Mouse (Mus musculus) heart, embryonic 14.5 days (tissue): ENCODE results near the gene Chd1l. TPM values are rescaled to one million over a fixed set of nuclear protein-coding genes. Genes with fewer than 3 reads are reported as not detected.

ENCODE experiments used
- ATAC-seq: fragments of 200-750 bp; cut with Nextera tagmentation; 2 replicates; pipeline ENCODE4 v1.8.0; 2017; ENCODE audit warnings: low read depth, moderate TSS enrichment; ENCODE audit not compliant: insufficient number of reproducible peaks, insufficient read depth, low FRiP score
- H3K27ac ChIP-seq, 2 experiments: fragments of 200-500 bp in 1 of 2; fragments of 300-500 bp in 1 of 2; sonication (generic) in 1 of 2; replicated peaks in 1 of 2; 2 replicates each; pipeline ENCODE4 v1.5.1; 2012 to 2014; ENCODE audit warnings: low read depth in 2 of 2, low read length in 2 of 2, control low read depth in 1 of 2, mild to moderate bottlenecking in 1 of 2, mixed read lengths in 1 of 2; ENCODE audit not compliant: control insufficient read depth in 1 of 2, insufficient read depth in 1 of 2
- H3K27me3 ChIP-seq: fragments of 300-500 bp; sonication (generic); 2 replicates; pipeline ENCODE4 v1.6.1; 2014; ENCODE audit warnings: mild to moderate bottlenecking, low read length, control low read depth; ENCODE audit not compliant: control insufficient read depth, insufficient read depth
- H3K36me3 ChIP-seq: fragments of 300-500 bp; sonication (generic); 2 replicates; pipeline ENCODE4 v1.6.1; 2014; ENCODE audit warnings: mild to moderate bottlenecking, control low read depth, low read length, mixed read lengths; ENCODE audit not compliant: control insufficient read depth, insufficient read depth
- H3K4me1 ChIP-seq, 2 experiments: fragments of 200-500 bp in 1 of 2; fragments of 300-500 bp in 1 of 2; sonication (generic) in 1 of 2; 2 replicates each; pipeline ENCODE4 v1.6.1; 2012 to 2014; ENCODE audit warnings: low read length in 2 of 2, control low read depth in 1 of 2, mixed read lengths in 1 of 2; ENCODE audit not compliant: control insufficient read depth in 2 of 2, insufficient read depth in 2 of 2
- H3K4me2 ChIP-seq: fragments of 300-500 bp; sonication (generic); 2 replicates; pipeline ENCODE4 v1.6.1; 2014; ENCODE audit warnings: mild to moderate bottlenecking, low read length
- H3K4me3 ChIP-seq, 2 experiments: fragments of 200-500 bp in 1 of 2; fragments of 300-500 bp in 1 of 2; sonication (generic) in 1 of 2; 2 replicates each; pipeline ENCODE4 v1.5.1; 2012 to 2014; ENCODE audit warnings: low read length in 2 of 2, mild to moderate bottlenecking in 2 of 2, control low read depth in 1 of 2, low read depth in 1 of 2, moderate library complexity in 1 of 2; ENCODE audit not compliant: control insufficient read depth in 1 of 2, insufficient read depth in 1 of 2
- H3K9ac ChIP-seq: fragments of 300-500 bp; sonication (generic); 2 replicates; pipeline ENCODE4 v1.6.1; 2014; ENCODE audit warnings: mild to moderate bottlenecking, low read length
- H3K9me3 ChIP-seq: fragments of 300-500 bp; sonication (generic); 2 replicates; pipeline ENCODE4 v1.6.1; 2016; ENCODE audit warnings: low read length, control low read depth; ENCODE audit not compliant: control insufficient read depth
- WGBS: fragments of 180-500 bp; shearing (Covaris S2); extraction: QIAGEN DNeasy Blood & Tissue Kit; methylation state at CpG from one replicate; pipeline ENCODE4 v1.1.7; 2014; 5-methylcytosine and 5-hydroxymethylcytosine counted together
- polyA plus RNA-seq: library from polyadenylated mRNA; unstranded; fragments of >200 nt; fragmentation: Nextera tagmentation; extraction: Ambion mirVana; gene quantifications from 2 replicates; pipeline ENCODE4 v1.2.1, GENCODE M21; 2014

Chd1l gene
- polyA plus RNA-seq, 1 experiment from 2014 or later: 14.0 TPM

DNA sequence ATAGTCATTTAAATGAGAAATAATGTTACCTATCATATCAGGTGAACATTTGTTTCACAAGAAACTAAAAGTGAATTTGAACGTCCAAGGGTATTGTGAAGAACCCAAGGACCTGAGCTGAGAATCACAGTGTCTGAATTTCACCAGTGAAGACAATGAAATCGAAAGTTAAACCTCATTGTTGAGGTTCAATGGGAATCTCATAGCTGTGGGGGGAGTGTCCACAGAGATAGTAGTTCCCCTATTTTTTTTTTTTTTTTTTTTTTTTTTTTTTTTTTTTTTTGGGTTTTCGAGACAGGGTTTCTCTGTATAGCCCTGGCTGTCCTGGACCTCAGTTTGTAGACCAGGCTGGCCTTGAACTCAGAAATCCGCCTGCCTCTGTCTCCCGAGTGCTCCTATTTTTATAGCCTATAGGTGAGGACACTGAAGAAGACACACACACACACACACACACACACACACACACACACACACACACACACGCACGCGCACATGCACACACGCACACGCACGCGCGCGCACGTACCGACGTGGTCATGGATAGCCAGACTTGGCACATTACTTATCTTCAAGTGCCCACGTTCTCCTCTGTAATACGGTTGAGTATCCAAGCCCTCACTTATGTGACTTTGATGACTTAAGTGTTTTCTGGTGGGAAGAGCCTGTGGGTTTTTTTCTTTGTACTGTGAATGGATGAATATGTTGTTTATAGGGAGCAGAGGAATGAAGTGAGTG is 7.3 kb upstream of the Chd1l start:
- no peaks in the 10 kb centered on the region for H3K9me3 ChIP-seq
- whole genome bisulfite sequencing: 91% methylated on average over 18 of the region's 19 CpGs

DNA sequence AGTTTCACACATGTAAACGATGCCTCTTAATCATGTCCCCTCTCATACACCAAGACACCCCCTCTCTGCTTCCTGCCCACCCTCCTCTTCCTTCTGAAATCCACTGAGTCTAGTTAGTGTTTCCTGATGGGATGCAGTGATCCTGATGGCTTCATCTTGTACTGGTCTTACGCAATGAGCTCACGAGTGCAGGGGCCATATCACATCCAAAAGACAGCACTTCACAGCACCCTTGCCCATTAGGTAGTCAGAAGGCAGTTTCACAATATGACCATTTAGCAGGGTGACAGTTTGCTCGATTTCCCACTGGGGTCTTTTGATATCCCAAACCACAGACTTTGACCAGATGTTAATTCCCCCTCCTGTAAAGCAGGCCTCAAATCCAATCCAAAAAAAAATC is 5.9 kb upstream of the Chd1l start:
- 82% methylated on average over 4 of the region's 4 CpGs for WGBS

More for the DNA sequence above, 7.3 kb upstream of the Chd1l start:
- no peak overlapping the region for H3K9ac ChIP-seq
- H3K27me3 ChIP-seq: no peaks in the 10 kb centered on the region; the same call in 1 of the 2 replicates
- no peak for ATAC-seq
- no peak overlapping the region for H3K27ac ChIP-seq
- H3K4me1 ChIP-seq: no peaks in the 10 kb centered on the region
- no peak overlapping the region for H3K4me3 ChIP-seq
- H3K4me2 ChIP-seq: no peak overlapping the region
- no peaks in the 10 kb centered on the region for H3K36me3 ChIP-seq

DNA sequence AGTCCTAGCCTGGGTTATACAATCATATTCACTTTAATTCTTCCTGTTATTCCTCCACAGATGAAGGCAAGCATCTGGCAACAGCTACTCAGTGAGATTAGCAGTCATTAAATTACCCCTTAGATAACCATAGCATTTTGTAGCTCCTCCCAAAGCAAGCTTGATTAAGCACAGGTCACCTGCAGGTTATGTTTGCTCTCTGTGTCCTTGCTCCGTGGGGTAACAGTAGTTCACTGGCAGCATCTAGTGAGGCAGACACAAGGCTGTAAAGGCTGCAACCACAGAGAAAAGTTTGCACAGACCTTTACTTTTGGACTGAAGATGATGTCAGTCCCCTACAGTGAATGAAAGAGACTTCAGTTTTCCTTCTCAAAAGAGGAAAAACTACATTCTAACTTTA is 5.2 kb upstream of the Chd1l start:
- Histone ChIP-seq H3K36me3 (no peaks in the 10 kb centered on the region), H3K4me1 (peaks cover 0 to 3% of the 10 kb centered on the region in 2 experiments; a peak in 1 of 4 replicates), H3K27ac (no peak overlapping the region), H3K9me3 (no peaks in the 10 kb centered on the region), H3K9ac (no peak overlapping the region), H3K27me3 (no peaks in the 10 kb centered on the region; the same call in 1 of the 2 replicates), H3K4me3 (no peak overlapping the region), H3K4me2 (no peak overlapping the region)
- no peak for ATAC-seq
- 16% methylated on average over 1 of the region's 1 CpGs for WGBS

More for the DNA sequence above, 5.9 kb upstream of the Chd1l start:
- no peak overlapping the region for H3K4me2 ChIP-seq
- H3K4me3 ChIP-seq: no peak overlapping the region
- ATAC-seq: no peak
- H3K4me1 ChIP-seq: no peaks in the 10 kb centered on the region
- H3K9me3 ChIP-seq: no peaks in the 10 kb centered on the region
- H3K9ac ChIP-seq: no peak overlapping the region
- H3K27ac ChIP-seq: no peak overlapping the region
- H3K27me3 ChIP-seq: no peaks in the 10 kb centered on the region; the same call in 1 of the 2 replicates
- H3K36me3 ChIP-seq: no peaks in the 10 kb centered on the region

DNA sequence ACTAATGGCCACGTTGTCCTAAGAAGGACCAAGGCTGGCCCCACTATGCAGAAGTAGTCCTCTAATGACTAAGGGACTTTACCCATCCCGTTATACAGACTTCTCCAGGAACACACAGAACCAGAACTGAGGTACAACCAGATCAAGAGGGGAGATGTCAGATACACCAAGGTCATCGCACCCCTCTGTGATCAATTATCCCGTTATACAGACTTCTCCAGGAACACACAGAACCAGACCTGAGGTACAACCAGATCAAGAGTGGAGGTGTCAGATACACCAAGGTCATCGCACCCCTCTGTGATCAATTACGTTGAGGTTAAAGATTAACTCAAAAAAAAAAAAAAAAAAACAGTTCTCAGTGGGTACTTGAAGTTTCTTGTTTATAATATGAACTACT is 1.0 kb upstream of the Chd1l start:
- 92% methylated on average over 6 of the region's 6 CpGs for WGBS
- no peaks in the 10 kb centered on the region; the same call in 1 of the 2 replicates for H3K27me3 ChIP-seq
- no peak for ATAC-seq

DNA sequence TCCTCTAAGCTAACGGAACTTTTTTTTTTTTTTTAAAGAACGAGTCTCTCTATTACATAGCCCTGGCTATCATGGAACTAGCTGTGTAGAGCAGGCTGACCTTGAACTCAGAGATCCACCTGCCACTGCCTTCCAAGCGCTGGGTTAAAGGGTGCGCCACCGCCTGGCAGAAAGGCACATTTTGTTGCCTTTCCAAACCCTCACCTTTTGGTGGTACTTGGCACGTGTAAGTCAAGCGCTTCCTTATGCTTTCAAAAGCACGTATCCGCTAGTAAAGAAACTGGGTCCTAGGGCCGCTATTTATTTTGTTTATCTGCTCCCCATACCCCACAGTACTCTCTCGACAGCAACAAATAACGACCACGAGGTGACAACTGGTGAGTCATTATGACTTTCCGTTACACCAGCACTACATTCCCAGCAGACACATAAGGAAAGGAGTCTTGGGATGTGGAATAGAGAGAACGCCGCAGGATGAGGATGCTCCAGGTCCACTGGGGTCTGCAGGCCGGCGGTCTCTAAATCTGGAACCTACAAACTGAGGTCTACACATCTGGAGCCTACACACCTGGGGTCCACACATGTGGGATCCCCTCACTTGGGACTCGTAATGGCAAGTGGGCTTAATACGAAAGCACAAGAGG is 680 bp downstream of the Chd1l start:
- peak overlapping the region; percentile 92 for H3K9ac ChIP-seq
- H3K4me1 ChIP-seq: peaks cover 0 to 8% of the 10 kb centered on the region in 2 experiments; a peak in 2 of 4 replicates
- no peaks in the 10 kb centered on the region; the same call in 1 of the 2 replicates for H3K27me3 ChIP-seq
- H3K9me3 ChIP-seq: no peaks in the 10 kb centered on the region
- peak overlapping the region; percentile 87 for H3K4me2 ChIP-seq
- H3K36me3 ChIP-seq: no peaks in the 10 kb centered on the region
- peak; percentile 35; the same call in 1 of the 2 replicates for ATAC-seq
- peak overlapping the region; percentile 34 to 94 for H3K27ac ChIP-seq
- 4% methylated on average over 20 of the region's 20 CpGs for WGBS
- peak overlapping the region; percentile 53 to 88 for H3K4me3 ChIP-seq

More for the DNA sequence above, 1.0 kb upstream of the Chd1l start:
- Histone ChIP-seq H3K36me3 (no peaks in the 10 kb centered on the region), H3K4me2 (no peak overlapping the region), H3K27ac (no peak overlapping the region), H3K4me3 (no peak overlapping the region), H3K9me3 (no peaks in the 10 kb centered on the region), H3K4me1 (peaks cover 0 to 8% of the 10 kb centered on the region in 2 experiments; a peak in 2 of 4 replicates), H3K9ac (no peak overlapping the region)

DNA sequence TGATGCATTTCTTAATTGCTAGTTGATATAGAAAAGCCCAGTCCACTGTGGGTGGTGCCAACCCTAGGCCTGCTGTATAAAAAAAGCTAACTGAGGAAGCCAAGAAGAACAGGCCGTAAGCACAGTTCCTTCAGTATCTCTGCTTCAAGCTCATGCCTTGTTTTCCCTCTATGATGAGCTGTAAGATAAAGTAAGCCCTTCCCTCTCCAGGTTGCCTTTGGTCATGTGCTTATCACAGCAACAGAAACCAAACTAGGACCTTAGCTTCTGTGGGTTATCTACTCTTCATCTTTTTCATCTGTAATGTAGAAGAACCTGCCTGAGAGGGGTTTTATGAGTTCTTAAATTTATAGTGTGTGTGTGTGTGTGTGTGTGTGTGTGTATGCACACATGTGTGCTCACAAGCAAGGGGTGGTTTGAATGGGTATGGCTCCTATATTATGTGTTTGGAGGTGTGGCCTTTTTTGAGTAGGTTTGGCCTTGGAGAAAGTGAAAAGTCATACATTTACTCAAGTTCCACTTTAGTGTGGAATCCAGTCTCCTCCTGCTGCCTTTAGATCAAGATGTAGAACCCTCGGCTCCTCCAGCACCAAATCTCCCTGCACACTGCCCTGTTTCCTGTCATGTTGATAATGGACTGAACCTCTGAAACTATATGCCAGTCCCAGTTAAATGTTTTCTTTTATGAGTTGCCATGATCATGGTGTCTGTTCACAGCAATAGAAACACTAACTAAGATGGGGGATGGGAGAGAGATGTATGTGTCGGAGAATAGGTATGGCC is 9.8 kb downstream of the Chd1l start:
- Histone ChIP-seq H3K27ac (no peak overlapping the region), H3K27me3 (no peaks in the 10 kb centered on the region), H3K9ac (no peak overlapping the region), H3K9me3 (no peaks in the 10 kb centered on the region), H3K4me2 (no peak overlapping the region), H3K4me1 (no peaks in the 10 kb centered on the region), H3K36me3 (peaks cover 57% of the 10 kb centered on the region), H3K4me3 (no peak overlapping the region)
- WGBS: 88% methylated on average over 3 of the region's 3 CpGs
- ATAC-seq: no peak

DNA sequence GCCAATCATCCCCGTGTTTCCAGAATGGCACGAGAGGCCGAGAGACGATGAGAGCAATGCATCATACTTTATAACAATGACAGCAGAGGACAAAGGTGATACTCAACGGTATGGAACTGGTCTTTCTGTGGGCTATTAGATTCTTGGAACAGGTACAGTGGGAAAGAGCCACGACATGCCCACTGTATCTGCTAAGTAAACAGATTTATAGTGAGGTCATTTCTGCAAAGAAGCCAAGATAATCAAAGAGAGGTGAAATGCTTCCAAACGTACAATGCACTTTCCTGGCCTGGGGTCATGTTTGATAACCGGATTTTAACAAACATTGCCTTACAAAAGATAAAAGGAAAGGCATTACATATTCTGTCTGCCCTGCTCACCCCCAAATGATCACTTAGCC is 13.2 kb downstream of the Chd1l start:
- Histone ChIP-seq H3K27ac (no peak overlapping the region), H3K36me3 (peaks cover 56% of the 10 kb centered on the region), H3K4me1 (no peaks in the 10 kb centered on the region), H3K4me3 (no peak overlapping the region), H3K9ac (no peak overlapping the region), H3K27me3 (no peaks in the 10 kb centered on the region), H3K9me3 (no peaks in the 10 kb centered on the region), H3K4me2 (no peak overlapping the region)
- 63% methylated on average over 8 of the region's 8 CpGs for WGBS
- ATAC-seq: no peak
